Mouse (Mus musculus) kidney, adult 2 months (tissue): Measurements from ENCODE around the gene Gsdma.

ENCODE experiments used
- CTCF ChIP-seq: fragments of 200-500 bp; conservative IDR thresholded peaks from 2 replicates; pipeline ENCODE4 v1.5.1; 2011; ENCODE audit warnings: low read depth, mild to moderate bottlenecking, control low read depth, low read length, moderate library complexity, mixed read lengths; ENCODE audit not compliant: insufficient read depth, insufficient read length
- POLR2A ChIP-seq: fragments of 200-500 bp; IDR thresholded peaks from one replicate; pipeline ENCODE4 v1.6.1; 2011; ENCODE audit warnings: low read depth, low read length, control low read depth

DNA sequence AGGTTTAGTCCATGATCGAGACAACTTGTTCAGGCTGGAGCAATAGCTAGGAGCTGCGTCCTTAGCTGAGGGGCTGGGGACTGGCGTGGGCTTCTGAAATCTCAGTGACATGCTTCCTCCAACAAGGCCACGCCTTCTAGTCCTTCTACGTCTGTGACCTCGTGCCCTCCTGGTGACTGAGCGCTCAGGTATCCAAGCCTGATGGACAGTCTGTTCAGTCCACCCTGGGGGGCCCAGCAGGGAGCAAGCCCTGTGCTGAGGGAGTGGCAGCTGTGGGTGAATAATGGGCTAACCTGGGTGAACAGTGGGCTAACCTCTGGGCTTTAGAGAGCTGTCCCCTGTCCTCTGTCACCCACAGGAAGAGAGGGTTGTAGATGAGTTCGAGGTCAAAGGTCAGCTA is 23.9 kb downstream of the Gsdma start:
- TF ChIP-seq CTCF (no peak), POLR2A (no peak)
